Mouse (Mus musculus) olfactory bulb, adult 2 months (tissue): ENCODE results near the gene Tpk1.

Source experiments
- CTCF ChIP-seq: fragments of 200-500 bp; IDR thresholded peaks from 2 replicates; pipeline ENCODE4 v1.5.1; 2012; ENCODE audit warnings: low read depth, mild to moderate bottlenecking, low read length, moderate library complexity; ENCODE audit not compliant: insufficient read depth
- POLR2A ChIP-seq: fragments of 200-500 bp; IDR thresholded peaks from 2 replicates; pipeline ENCODE4 v1.6.1; 2012; ENCODE audit warnings: mild to moderate bottlenecking, low read depth, low read length, moderate library complexity; ENCODE audit not compliant: insufficient read depth

- TF ChIP-seq CTCF (no peak), POLR2A (no peak)
These were observed 220.2 kb downstream of the Tpk1 start for GRCm38 (mm10) chr6:43445856-43446255.
